Mouse (Mus musculus) megakaryocyte, embryonic 14.5 days (primary cell): ENCODE data around the gene Swt1.

Experiments used
- FLI1 ChIP-seq: IDR thresholded peaks from 2 replicates; pipeline ENCODE4 v1.6.1; 2012; ENCODE audit warnings: low read length, inconsistent platforms, mixed read lengths
- GATA1 ChIP-seq: IDR thresholded peaks from 3 replicates; pipeline ENCODE4 v1.6.1; 2012; ENCODE audit warnings: mixed read lengths, low read length, inconsistent platforms, borderline replicate concordance

- TF ChIP-seq GATA1 = no peak
- TF ChIP-seq FLI1 = no peak
These were observed 50.9 kb downstream of the Swt1 start for GRCm38 (mm10) chr1:151377353-151377752.
